Mouse (Mus musculus): ENCODE measurements around the gene Gm42906. TPM values are rescaled to one million over a fixed set of nuclear protein-coding genes. Genes with fewer than 3 reads are reported as not detected.

Gene Gm42906
- polyA plus RNA-seq, 1 experiment from 2014 or later: 0.66 TPM

DNA sequence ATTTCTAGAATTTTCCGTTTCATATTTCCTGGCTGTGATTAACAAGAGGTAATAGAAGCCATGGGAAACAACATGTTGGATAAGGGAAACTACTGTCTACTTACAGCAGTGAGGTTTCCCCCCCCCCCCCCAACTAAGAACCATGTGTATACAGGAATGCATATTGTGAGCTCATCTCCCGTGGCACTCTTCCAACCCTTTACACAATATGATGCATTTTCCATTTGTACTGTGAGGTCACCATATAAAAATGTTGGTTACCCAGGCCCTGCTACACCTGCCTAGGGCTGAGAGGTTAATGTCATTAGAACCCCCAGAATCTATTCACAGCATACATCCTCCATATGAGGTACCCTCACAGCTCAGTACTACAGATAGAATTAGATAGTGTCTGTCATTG lies 310.1 kb downstream of the Gm42906 start:
- 53% methylated on average over 2 of the region's 2 CpGs for WGBS
- TF ChIP-seq EP300 (IDR thresholded peaks at IDR 0.05): peak; percentile 18; the same call in 1 of the 2 replicates
- no peak for TF ChIP-seq CTCF (IDR thresholded peaks at IDR 0.05)
- DNase-seq (ENCODE audit: low spot score) (peak; percentile 73), ATAC-seq (peak; percentile 59)
- Histone ChIP-seq H3K36me3 (ENCODE audit: insufficient read depth, low read length) (no peaks in the 10 kb centered on the region), H3K9ac (replicated peaks; ENCODE audit: low read depth) (no peak overlapping the region), H3K27ac (ENCODE audit: low read length) (peak overlapping the region; percentile 66), H3K27me3 (replicated peaks; ENCODE audit: insufficient read depth, low read length) (no peaks in the 10 kb centered on the region), H3K4me2 (replicated peaks; ENCODE audit: low read depth, low read length) (no peak overlapping the region), H3K4me1 (ENCODE audit: insufficient read depth, low read depth, low read length) (peaks cover 13% of the 10 kb centered on the region; the same call in 1 of the 2 replicates), H3K4me3 (ENCODE audit: low read depth, low read length) (no peak overlapping the region), H3K9me3 (ENCODE audit: low read length) (no peaks in the 10 kb centered on the region)

DNA sequence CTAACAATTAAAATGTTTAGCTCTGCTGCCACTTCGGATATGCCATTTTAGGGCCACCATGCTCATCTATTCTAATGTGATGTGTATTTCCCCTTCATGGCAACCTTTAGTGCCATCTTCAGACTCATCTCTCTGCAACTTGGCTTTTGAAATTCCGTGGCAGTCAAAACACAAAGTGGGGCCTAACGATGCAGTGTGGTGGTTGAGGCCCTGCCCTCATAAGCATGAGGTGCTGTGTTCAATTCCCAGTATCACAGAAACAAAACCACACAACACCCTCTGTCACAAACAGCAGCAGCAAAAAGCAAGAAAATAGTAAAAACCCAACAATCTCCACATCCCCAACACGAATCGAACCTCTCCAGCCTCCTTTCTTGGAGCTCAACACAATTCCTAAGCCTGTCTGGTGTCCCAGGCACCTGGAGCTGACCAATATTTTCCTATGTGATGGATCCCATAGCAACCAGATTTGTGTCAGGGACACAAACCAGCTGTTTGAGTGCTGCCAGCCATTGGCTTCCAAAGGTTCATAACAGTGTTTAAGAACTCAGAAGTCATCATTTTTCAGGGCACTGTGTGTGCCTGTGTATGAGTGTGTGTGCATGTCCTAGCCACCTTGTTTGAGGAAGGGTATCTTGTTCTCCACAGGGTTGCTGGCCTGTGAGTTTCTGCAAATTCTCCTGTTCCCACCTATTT lies 311.6 kb downstream of the Gm42906 start:
- Histone ChIP-seq H3K27ac (ENCODE audit: low read length) (peak overlapping the region; percentile 66), H3K36me3 (ENCODE audit: insufficient read depth, low read length) (no peaks in the 10 kb centered on the region), H3K9ac (replicated peaks; ENCODE audit: low read depth) (no peak overlapping the region), H3K9me3 (ENCODE audit: low read length) (no peaks in the 10 kb centered on the region), H3K27me3 (replicated peaks; ENCODE audit: insufficient read depth, low read length) (no peaks in the 10 kb centered on the region), H3K4me1 (ENCODE audit: insufficient read depth, low read depth, low read length) (peaks cover 13% of the 10 kb centered on the region; the same call in 1 of the 2 replicates), H3K4me2 (replicated peaks; ENCODE audit: low read depth, low read length) (no peak overlapping the region), H3K4me3 (ENCODE audit: low read depth, low read length) (no peak overlapping the region)
- ATAC-seq (peak; percentile 68), DNase-seq (ENCODE audit: low spot score) (peak; percentile 67)
- TF ChIP-seq EP300 (IDR thresholded peaks at IDR 0.05) (peak; percentile 27; the same call in 1 of the 2 replicates), CTCF (IDR thresholded peaks at IDR 0.05) (no peak)
- 59% methylated on average over 5 of the region's 5 CpGs for WGBS

DNA sequence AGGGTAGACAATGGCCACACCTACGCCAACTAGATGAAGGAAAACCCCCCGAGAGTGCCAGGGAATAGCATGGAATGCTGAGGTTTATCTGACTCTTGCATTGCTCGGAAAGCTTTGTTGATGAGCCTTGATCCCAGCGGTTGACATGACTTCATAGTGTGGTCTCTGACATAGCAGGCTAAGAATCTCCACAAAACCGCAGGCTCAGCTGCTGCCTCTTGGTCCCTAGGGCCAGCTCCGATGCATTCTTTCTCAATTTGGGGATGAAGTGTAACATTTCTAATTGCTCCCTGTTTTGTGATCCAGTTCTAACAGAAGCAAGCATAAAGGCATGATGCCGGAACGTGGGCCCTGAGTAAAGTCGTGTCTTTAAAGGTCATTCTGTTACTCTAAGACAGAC lies 315.2 kb downstream of the Gm42906 start:
- no peak overlapping the region for H3K4me2 ChIP-seq (replicated peaks; ENCODE audit: low read depth, low read length)
- DNase-seq (ENCODE audit: low spot score) (no peak), ATAC-seq (no peak)
- H3K4me3 ChIP-seq (ENCODE audit: low read depth, low read length): no peak overlapping the region
- 78% methylated on average over 9 of the region's 9 CpGs for WGBS
- H3K4me1 ChIP-seq (ENCODE audit: insufficient read depth, low read depth, low read length): peaks cover 13% of the 10 kb centered on the region; the same call in 1 of the 2 replicates
- H3K36me3 ChIP-seq (ENCODE audit: insufficient read depth, low read length): no peaks in the 10 kb centered on the region
- no peaks in the 10 kb centered on the region for H3K27me3 ChIP-seq (replicated peaks; ENCODE audit: insufficient read depth, low read length)
- no peak for TF ChIP-seq CTCF (IDR thresholded peaks at IDR 0.05)
- no peak for TF ChIP-seq EP300 (IDR thresholded peaks at IDR 0.05)
- H3K27ac ChIP-seq (ENCODE audit: low read length): no peak overlapping the region
- H3K9ac ChIP-seq (replicated peaks; ENCODE audit: low read depth): no peak overlapping the region
- H3K9me3 ChIP-seq (ENCODE audit: low read length): no peaks in the 10 kb centered on the region

DNA sequence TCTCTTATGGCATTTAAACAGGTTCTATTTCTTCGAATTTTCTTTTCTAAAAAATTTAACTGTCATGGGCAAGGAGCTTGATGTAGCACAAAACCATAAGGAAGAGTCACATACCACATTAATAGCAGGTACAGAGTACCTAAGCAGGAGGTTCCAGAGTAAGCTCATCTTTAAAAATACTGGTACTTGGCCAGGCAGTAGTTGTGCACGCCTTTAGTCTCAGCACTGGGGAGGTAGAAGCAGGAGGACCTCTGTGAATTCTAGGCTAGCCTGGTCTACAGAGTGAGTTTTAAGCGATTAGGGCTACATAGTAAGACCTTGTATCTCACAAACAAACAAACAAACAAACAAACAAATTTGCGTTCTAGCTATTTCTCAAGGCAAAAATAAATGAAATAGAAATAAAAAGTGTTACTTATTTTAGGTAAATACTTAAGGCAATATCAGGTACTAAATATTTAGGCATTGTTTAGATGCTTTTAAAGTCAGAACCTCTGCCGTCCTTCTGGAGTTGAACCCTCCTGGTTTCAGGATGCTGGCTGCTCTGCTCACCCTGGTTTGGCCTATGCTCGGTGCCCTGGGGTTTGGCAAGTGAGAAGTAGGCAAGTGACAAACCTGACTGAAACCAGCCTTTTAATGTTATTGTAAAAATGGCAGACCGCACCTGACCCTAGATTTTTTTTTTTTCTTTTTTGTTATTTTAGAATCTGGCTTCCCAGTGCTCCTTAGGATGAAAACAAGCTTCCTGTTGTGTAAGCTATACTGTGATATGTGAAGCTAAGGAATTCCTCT lies 316.7 kb downstream of the Gm42906 start:
- H3K4me2 ChIP-seq (replicated peaks; ENCODE audit: low read depth, low read length): no peak overlapping the region
- H3K9me3 ChIP-seq (ENCODE audit: low read length): no peaks in the 10 kb centered on the region
- H3K4me3 ChIP-seq (ENCODE audit: low read depth, low read length): no peak overlapping the region
- ATAC-seq (no peak), DNase-seq (ENCODE audit: low spot score) (no peak)
- no peaks in the 10 kb centered on the region for H3K27me3 ChIP-seq (replicated peaks; ENCODE audit: insufficient read depth, low read length)
- H3K4me1 ChIP-seq (ENCODE audit: insufficient read depth, low read depth, low read length): peaks cover under 1% of the 10 kb centered on the region; the same call in 1 of the 2 replicates
- H3K27ac ChIP-seq (ENCODE audit: low read length): peak overlapping the region; percentile 60; the same call in 1 of the 2 replicates
- H3K36me3 ChIP-seq (ENCODE audit: insufficient read depth, low read length): no peaks in the 10 kb centered on the region
- no peak for TF ChIP-seq CTCF (IDR thresholded peaks at IDR 0.05)
- no peak for TF ChIP-seq EP300 (IDR thresholded peaks at IDR 0.05)
- WGBS: 87% methylated on average over 7 of the region's 7 CpGs
- H3K9ac ChIP-seq (replicated peaks; ENCODE audit: low read depth): no peak overlapping the region

DNA sequence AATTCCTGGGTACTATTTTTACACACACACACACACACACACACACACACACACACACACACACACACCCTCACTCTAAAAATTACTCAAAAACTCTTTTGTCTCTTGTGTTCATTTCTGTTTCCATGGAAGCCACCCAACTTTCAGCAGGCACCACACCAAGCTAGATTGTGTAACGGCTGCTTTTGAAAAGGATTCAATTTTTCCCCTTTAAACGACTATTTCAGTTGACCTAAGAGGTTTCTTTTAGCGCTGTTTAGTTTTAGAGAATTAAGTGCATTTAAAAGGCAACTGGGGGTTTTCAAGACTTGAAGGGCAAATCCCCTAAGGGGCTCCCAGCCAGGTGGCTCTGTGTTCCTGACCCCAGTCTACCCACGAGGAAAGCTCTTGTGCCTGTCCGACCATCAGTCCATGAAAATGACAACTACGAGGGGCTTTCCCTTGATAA lies 317.5 kb downstream of the Gm42906 start:
- Histone ChIP-seq H3K27me3 (replicated peaks; ENCODE audit: insufficient read depth, low read length) (no peaks in the 10 kb centered on the region), H3K27ac (ENCODE audit: low read length) (peak overlapping the region; percentile 60), H3K9ac (replicated peaks; ENCODE audit: low read depth) (no peak overlapping the region), H3K36me3 (ENCODE audit: insufficient read depth, low read length) (no peaks in the 10 kb centered on the region), H3K4me3 (ENCODE audit: low read depth, low read length) (no peak overlapping the region), H3K4me2 (replicated peaks; ENCODE audit: low read depth, low read length) (0 out of 2 replicates have a peak overlapping the region, but pooled peaks have one; percentile 8), H3K4me1 (ENCODE audit: insufficient read depth, low read depth, low read length) (no peaks in the 10 kb centered on the region; the same call in 1 of the 2 replicates), H3K9me3 (ENCODE audit: low read length) (no peaks in the 10 kb centered on the region)
- peak; percentile 89 for DNase-seq (ENCODE audit: low spot score)
- no peak for TF ChIP-seq CTCF (IDR thresholded peaks at IDR 0.05)
- peak; percentile 29; the same call in 1 of the 2 replicates for TF ChIP-seq EP300 (IDR thresholded peaks at IDR 0.05)
- peak; percentile 55 for ATAC-seq
- WGBS: 40% methylated on average over 6 of the region's 6 CpGs

DNA sequence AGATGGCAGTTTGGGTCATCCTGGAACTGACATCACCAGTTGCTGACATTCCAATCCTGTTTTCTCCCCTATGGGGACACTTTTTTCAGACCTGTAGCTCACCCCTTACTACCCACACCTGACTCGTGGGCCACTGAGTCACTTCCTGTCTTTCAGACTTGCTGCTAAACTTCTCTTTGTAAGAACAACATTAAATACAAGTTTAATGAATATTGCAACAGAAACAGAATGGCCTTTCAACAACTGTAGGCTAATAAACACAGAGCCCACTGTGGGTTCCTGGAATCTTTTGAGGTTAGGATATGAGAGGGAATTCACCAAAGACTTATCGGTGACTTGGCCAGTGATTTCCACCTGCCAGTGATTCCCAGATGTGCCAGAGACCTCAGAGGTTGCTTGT lies 318.1 kb downstream of the Gm42906 start:
- H3K36me3 ChIP-seq (ENCODE audit: insufficient read depth, low read length): no peaks in the 10 kb centered on the region
- no peak overlapping the region for H3K9ac ChIP-seq (replicated peaks; ENCODE audit: low read depth)
- H3K27me3 ChIP-seq (replicated peaks; ENCODE audit: insufficient read depth, low read length): no peaks in the 10 kb centered on the region
- no peak for ATAC-seq
- 0 out of 2 replicates have a peak overlapping the region, but pooled peaks have one; percentile 39 for H3K27ac ChIP-seq (ENCODE audit: low read length)
- no peak for DNase-seq (ENCODE audit: low spot score)
- TF ChIP-seq EP300 (IDR thresholded peaks at IDR 0.05) (no peak), CTCF (IDR thresholded peaks at IDR 0.05) (no peak)
- WGBS: 55% methylated on average over 2 of the region's 2 CpGs
- no peak overlapping the region for H3K4me3 ChIP-seq (ENCODE audit: low read depth, low read length)
- no peaks in the 10 kb centered on the region for H3K9me3 ChIP-seq (ENCODE audit: low read length)
- H3K4me2 ChIP-seq (replicated peaks; ENCODE audit: low read depth, low read length): no peak overlapping the region
- no peaks in the 10 kb centered on the region; the same call in 1 of the 2 replicates for H3K4me1 ChIP-seq (ENCODE audit: insufficient read depth, low read depth, low read length)

Data from lung, postnatal 0 days (tissue).